Mouse (Mus musculus): ENCODE measurements around the gene Disp1. TPM values are rescaled to one million over a fixed set of nuclear protein-coding genes. Genes with fewer than 3 reads are reported as not detected.

The Disp1 gene
- total RNA-seq, 2 experiments from 2014 or later: 8.9 to 13.8 TPM

DNA sequence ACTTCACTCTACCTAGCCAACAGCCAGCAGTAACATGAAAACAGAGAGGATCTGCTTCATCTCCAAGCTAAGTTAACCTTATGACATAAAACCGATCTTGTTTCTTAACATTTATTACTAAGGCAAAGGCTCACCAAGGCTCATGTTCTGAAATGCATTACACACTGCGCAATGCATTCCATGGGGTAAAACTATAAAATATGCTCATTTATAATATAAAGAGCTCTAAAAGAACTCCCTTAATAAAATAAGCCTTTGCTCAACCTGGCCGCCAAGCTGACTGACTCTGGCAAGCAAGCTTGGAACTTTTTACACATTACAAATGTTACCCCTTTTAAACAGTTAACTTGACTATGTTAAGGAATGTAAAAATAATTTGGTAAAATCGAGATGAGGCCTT is 94.1 kb downstream of the Disp1 start:
- no peak for DNase-seq

DNA sequence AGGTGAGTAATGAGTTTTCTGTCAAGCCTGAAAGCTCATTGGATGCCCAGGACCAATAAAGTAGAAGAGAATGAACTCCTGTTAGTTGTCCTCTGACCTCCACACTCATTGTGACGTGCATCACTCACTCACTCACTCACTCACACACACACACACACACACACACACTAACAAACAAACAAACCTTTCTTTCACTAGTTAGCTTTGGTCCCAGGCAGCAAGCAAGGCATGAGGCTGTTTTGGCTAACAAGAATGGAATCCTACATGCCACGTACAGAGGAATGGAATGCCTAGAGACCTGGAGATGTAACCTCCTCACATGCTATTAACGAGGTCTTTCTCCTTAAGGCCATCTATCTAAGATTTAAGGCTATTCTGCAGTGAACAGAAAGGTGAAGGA is 97.6 kb downstream of the Disp1 start:
- no peak for DNase-seq

DNA sequence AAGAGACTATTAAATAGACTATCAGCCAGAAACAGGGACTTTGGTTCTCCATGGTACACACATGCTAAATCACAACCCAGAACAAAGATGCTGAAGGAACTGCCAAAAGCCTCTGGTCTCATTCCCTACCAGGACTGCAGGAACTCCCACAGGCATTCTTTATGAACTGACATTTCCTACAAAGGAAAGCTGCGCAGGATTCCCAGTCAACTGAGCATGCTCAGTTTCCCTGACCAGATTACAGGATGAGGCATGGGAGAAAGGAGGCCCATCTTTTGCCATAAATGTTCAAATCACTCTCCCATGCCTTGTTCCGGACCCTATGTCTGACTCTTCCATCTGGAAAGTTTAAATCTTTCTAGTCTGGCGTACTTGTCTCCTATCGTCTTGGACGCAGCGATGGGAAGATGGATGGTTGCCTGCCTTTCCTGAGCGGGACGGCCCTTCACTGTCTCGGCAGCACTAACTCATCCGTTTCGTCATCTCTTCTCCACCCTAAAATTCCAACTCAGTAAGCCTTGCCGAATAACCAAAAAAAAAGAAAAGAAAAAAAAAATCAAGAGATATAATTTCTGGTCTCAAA is 100.9 kb downstream of the Disp1 start:
- no peak for DNase-seq

DNA sequence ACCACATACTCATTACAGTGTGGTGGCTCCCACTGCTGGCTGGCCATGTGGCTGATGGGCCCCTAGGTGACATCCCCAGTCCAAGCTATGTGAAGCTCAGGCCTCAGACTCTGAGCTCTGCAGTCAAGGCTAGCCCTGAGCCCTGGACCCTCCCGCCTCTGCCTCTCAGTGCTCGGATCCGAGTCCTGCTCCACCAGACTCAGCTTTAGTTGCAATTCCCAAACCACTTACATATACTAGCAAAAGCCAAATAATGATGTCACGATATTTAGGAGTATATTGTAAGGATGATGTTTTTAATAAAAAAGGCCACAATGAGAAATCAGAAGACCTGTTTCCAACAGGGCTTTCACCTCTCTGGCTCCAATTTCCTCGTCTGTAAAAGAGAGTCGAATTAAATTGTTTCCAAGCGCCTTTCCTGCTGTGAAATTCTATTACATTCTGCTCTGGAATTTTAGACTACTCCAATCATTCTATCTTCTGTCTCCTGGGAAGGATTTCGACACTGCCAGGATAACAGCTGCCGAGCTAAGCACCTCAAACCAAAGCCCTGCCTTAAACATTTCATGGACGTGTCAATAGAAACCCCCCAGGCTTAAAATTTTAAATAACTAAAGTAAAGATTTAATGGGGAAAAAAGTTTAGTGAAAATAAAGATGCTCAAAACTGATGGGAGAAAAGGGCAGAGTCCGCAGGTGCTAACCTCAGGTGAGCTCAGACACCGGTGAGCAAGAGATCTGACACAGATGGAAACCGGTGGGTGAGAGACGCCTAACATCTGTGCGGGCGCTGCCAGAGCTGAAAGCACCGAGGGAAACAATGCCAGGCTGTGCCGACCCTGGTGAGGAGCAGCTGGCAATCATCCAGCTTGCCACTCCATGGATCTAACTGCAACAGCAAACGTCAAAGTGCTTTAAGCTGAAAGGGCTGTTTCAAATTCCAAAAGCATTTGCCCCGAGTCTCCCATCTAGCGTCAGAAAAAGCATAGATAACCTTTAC is 103.2 kb downstream of the Disp1 start:
- no peak for DNase-seq

DNA sequence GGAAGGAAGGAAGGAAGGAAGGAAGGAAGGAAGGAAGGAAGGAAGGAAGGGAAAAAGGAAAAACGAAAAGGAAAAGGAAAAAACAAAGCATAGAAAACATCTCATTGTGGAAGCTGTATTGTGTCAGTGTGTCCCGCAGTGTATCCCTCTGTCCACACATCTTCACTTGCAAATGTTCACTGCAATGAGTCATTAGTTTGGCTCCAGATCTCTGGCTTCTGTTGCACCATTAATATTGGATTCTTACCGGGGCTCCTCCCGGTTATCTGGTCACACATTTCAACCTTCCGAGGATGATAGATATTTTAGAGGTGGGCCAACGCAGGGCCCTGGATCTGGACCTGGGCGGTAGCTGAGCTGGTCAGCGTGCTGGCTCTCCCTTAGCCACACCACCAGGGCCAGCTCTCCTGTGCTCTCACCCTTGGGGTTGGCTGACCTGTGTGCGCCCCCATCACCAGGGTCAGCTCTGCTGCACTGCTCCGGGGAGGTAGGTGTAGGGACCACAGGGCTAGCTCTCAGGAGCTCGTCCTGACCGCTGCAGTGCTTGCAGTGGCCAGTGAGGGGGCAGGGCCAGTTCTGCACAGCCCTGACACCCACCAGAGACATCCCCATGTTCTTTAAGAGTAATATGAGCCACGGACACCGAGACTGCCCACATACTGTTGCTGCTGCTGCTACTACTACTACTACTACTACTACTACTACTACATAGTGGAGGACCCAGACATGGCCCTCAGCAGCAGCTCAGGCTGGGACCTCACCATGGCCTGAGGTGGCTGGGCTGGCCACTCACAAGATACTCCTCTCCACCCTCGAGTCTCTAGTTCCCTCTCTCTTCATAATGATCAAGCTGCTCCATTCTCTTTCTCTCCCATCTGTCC is 104.1 kb downstream of the Disp1 start:
- no peak for DNase-seq

DNA sequence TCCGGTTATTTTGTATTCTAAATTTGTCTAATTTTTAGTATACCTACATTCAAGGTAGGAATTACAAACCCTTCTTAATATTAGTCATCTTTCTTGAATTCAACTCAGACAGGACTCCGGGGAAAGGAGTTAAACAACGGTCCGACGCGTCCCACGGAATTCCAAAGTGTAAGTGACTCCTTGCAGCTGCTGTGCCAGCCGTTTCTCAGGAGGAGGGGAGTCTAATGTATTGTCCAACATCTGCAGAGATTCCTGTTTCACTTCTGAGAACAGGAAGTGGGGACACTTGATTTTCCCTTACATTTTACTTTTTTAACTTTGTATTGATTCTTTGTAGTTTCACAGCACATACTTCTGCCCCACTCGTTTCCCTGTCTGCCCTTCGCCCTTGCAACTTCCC is 104.9 kb downstream of the Disp1 start:
- no peak for DNase-seq

DNA sequence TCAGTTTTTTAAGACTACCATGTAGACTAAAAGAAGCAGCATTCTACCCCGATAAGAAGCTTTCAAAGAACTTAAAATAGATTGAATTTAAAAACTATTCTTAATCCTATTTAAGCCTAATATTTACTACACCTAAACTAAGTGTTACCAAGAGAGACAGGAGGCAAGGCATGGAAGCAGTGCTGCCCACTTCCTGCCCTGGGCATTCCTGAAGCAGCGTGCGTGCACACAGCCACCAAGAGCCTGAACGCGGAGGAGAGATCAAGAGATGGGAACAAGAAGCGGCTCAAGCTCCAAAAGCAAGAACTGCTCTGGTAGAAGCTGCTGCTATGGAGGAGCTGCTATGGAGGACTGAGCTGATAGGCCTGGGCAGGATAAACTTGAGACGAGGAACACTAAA is 106.2 kb downstream of the Disp1 start:
- no peak for DNase-seq

DNA sequence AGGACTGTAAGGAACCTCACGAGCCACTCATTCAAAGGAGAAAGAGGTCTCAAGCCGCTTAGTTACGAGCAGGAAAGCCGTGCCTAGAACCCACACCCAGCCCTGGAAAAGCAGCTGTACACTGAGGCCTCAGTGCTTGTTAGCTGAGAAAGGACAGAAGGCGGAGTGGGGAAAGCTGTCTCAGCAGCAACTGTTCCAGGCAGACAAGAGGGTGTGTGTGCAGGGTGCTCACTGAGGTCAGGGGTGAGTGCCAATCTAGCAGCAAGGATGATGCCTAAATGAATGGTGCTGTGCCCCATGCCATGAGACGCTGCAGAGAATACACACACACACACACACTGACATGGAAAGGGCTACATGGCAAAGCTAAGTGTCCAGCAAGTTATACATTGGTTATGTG is 106.8 kb downstream of the Disp1 start:
- no peak for DNase-seq

DNA sequence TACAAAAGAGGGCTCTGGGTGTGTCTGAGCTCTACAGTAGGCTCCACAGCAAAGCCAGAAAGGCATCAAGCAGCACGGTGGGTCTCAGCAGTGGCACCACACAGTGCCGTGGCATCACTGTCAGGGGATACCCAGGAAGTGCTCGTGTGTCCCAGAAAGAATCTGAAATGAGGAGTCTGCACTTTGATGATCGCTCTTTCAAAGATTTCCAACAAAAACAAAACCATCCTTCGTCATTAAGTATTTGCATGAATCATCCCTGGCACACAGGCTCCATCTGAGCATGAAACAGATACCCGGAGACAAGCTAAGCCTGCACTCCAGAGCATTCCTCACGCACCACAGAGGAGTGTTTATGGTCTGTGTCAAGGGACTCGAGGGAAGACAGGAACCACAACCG is 107.8 kb downstream of the Disp1 start:
- no peak for DNase-seq

DNA sequence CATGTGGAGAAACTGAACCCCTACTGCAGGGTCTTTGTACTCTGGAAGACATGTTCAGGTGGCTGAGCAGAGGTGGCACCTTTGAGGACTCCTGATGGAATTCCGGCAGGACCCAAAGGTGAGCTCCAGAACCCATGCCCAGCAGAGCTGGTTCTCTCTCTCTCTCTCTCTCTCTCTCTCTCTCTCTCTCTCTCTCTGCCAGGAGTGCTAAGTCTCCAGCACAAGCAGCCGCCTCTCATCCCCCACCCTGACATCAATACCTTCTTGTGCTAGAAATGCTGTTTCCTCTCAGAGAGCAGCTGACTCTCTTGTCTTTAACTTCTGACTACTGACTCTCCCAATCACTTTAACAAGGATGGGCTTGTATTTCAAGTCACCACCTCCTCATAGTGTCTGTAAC is 113.8 kb downstream of the Disp1 start:
- no peak for DNase-seq

DNA sequence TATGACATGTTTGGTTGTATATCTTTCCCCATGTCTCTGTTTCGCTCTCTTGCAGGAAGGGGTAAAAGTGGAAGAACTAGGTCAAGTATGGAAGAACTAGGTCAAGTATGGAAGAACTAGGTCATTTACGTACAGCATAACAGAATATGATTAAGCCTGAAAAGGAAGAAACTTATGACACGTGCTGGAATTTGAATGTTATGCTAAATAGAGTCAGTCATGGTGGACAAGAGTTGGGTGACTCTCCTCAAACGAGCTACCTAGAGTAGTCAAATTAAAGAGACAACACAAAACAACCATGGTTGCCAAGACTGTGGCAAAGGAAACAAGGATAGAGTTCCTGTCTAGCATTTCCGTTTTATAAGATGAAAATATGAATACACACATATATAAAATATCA is 116.6 kb downstream of the Disp1 start:
- no peak for DNase-seq

DNA sequence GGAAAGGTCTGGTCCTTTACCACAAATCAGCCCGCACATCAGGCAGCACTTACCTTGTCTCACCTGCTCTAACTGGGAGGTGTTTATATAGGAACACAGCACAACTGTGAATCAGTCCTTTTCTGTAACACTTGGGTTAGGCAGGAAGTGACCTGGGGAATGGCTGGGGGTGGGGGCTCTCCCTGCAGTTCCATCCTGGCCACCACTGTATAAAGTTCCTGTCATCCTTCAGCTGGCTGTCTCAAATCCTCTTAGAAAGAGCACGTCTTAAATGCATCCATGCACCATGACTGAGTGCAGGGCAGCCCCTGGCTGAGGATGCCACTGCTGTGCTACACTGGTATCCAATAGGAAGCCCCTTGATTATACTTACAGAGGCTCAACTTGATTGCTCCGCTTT is 118.5 kb downstream of the Disp1 start:
- no peak for DNase-seq

DNA sequence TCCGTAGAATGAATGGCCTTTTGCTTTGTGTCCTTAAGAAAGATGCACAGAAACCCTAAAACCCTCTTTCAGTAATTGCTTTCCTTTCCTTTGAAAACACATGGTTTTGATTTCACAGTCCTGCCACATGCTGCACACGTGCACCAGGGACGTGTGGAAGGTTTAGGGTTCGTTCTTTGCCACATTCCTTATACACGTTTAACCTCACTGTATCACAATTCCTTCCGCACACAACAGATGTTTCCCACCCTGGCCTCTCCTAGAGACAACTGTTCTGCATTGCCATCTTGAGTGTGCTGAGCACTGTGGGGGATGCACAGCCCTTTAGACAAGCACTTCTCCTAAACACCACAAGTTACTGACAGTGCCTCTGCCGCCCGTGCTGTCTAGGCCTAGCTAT is 119.2 kb downstream of the Disp1 start:
- no peak for DNase-seq

DNA sequence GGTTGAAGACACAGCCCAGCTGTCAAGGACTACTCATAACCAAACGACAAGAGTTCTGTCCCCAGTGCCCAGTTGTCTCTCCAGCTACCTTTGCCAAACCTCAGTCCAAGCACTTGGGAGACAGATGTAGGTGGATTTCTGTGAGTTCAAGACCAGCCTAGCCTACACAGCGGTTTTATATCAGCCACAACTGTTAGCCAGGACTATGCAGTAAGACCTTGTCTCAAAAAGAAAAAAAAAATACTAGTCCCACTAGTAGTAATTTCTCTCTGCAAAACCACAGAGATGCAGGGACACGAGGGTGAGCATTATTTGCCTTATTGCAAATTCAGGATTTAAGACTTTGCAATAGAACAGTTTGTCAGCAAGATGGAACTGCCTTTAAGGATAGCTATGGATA is 120.0 kb downstream of the Disp1 start:
- DNase-seq: no peak

DNA sequence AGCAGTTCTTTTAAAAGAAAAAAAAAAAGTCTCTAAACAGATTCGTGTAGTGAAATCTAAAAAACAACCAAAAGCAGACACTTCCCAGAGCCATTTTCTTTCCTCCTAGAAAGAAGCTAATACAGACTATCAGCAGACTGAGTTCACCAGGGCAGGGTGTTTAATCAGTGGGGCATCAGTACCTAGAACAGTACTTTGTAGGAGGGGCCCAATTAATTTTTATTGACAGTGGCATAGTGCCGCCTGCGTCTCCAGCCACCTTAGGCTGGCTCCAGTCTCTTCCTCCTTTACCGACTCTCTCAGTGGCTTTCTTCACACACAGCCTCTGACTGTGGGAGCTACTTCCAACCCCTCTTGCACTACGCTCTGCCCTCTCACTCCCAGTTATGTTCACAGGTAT is 121.1 kb downstream of the Disp1 start:
- no peak for DNase-seq

DNA sequence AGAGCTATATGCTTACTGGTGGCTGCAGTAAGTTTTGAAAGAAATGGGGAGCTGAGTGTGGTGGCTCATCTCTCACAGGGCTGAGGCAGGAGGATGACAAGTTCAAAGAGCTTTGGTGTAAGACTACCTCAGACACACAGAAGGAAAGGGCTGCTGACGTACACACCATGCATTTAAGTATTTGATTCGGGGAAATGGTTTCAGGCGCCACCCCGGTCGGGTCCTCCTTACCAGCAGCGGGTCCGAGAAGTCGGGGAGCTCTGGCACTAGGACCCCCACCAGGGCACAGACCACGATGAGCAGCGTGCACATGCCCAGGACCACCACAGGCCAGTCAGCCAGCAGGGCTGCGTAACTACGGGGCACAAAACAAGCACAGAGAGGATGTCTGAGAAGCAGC is 121.6 kb downstream of the Disp1 start:
- no peak for DNase-seq

DNA sequence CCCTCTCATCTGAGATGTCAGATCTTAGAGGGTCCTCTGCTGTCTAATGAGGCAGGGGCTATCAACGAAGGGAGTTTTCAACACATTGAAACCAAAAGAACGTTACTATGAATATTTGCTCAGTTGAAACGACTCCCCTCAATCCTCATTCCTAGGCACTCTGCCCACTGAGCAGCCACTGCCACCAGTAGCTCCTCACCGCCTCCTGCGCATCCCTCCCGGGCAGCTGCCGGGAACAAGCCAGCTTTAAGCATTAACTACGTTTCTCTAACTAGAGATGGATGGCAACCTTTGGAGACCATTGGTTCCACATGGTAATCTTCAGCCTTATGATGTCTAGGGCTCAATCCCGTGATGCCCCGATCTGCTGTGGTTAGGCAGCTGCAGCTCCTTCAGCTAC is 123.7 kb downstream of the Disp1 start:
- DNase-seq: no peak

DNA sequence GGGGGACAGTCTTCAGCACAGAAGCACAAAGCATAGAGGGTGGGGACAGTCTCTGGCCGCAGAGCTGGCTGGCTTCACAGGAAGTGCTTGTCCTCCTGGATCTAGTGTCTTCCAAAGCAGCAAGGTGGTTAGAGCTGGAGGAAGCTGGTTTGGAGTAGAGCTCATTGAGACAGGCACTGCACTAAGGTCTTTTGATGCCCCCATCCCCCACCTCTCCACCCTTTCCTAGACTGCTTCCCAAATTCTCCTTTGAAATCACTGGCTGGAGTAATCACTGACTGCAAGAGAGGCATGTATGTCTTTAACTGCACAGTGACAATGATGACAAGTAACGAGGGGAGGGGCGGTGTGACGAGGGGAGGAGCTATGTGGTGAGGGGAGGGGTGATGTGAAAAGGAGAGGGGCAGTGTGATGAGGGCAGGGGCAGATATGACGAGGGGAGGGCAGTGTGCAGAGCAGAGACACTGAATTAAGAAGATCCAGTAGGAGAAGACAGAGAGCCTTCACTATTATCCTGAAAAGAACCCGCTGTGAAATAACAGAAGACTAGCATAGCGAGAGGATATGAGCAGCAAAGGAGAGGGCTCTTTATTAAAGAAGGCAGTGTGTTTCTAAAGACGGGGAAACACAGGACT is 125.8 kb downstream of the Disp1 start:
- no peak for DNase-seq

DNA sequence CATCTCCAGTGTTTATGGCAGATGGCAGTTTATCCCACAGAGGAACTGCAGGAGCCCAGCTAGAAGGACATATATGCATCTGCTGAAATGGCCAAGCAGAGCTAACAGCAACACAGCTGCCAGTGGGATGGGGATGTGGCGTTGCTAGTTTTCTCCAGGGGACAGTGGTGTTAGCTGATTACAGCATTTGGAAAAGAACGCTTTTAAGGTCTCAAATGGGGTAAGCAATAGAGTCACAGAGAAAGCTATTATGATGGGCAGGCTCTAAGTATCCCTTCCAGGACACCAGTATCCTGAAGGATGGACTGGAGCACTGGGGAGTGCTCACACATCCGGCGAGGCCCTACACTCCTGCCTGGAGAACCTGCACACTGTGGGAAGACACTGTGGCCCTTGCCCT is 129.0 kb downstream of the Disp1 start:
- DNase-seq: no peak

DNA sequence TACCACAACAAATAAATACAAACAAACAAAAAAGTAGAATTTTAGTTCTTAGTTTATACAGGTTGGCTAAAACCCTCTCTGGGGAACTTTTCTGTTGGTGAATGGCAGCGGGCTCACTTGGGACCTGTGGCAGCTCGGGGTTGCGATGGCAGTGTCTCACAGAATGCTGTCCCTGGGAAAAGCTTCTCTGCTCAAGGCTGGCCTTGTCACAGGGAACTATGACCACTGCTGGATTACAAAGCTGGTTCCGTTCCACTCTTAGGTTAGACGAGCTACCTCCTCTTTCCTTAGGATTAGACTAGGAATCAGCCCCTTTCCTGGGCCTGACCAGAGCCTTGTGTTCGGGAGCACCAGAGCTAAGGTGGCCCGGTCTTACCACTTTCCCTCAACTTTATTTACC is 130.1 kb downstream of the Disp1 start:
- no peak for DNase-seq

DNA sequence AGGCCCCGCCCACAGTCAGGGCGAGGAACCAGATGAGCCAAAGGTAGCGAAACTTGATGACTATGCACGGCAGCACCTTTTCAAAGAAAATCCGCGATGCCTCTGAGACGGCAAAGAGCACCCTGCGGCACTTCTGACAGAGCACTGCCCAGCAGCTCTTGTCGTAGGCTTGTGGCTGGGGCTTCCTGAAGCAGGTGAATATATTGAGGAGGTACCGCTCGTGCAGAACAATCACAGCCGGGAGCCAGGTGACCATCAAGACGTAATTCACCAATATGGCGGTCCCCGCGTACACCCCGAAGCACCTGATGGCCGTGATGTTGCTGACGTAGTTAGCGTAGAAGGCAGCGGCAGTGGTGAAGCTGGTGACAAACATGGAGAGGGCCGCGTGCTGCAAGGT is 132.7 kb downstream of the Disp1 start:
- no peak for DNase-seq

DNA sequence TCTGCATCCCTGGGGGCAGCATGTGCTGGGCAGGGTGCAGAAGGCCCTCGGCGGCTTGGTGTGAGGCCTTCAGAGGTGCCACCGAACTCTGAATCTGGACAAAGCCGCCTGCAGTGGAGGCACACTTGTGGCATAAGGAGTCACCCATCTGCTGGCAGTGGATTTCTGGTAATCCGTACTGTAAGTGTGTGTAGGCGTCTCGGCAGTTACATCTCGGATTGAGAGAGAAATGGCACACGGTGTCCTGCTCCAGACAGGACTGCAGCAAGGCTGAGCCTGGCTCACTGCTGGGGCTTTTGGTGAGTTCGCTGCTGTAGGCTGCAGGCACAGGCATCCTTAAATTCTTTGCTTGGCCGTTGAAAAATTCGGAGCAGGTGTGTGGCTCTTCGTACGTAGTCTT is 134.5 kb downstream of the Disp1 start:
- no peak for DNase-seq
